Mouse (Mus musculus) embryonic fibroblast, embryonic 13.5 days (primary cell): ENCODE results near the gene D17H6S53E.

Experiments used
- CTCF ChIP-seq: IDR thresholded peaks from 2 replicates; pipeline ENCODE4 v1.5.1; 2011; ENCODE audit warnings: mild to moderate bottlenecking, control low read depth, low read length, moderate library complexity, borderline replicate concordance; ENCODE audit not compliant: insufficient read depth
- POLR2A ChIP-seq: IDR thresholded peaks from 2 replicates; pipeline ENCODE4 v1.6.1; 2011; ENCODE audit warnings: low read depth, mild to moderate bottlenecking, control low read depth, low read length, moderate library complexity

GRCm38 (mm10) chr17:35158850-35159593 lies 32.8 kb downstream of the D17H6S53E start:
- no peak for TF ChIP-seq POLR2A
- TF ChIP-seq CTCF: no peak
